Mouse (Mus musculus): ENCODE measurements around the gene Rbp4.

Rbp4 gene

GRCm38 (mm10) chr19:38125219-38125610 lies at the start of gene Rbp4:
Gene Rbp4 (minus strand): TSS chr19:38125281.
- ChIA-PET CTCF (interaction anchor here in 3 of 4 experiments (0.6 to 1.3 kb wide), 4 partner anchors 49 to 304 kb away, joined by 3 read pairs; no protein-coding TSS in a partner anchor), POLR2A (interaction anchor here in 3 of 4 experiments (0.6 to 1.1 kb wide), 5 partner anchors 16 to 595 kb away, joined by 3 to 6 read pairs (median 3); no protein-coding TSS in a partner anchor)

- POLR2A ChIA-PET = interaction anchor here in 1 of 4 experiments (0.8 kb wide), 1 partner anchor 59 kb away, joined by 4 read pairs; the partner anchor contains the start of gene Fra10ac1
Measured at GRCm38 (mm10) chr19:38164633-38165032, 39.6 kb upstream of the Rbp4 start.

GRCm38 (mm10) chr19:38161648-38162354 lies 36.7 kb upstream of the Rbp4 start:
- ChIA-PET CTCF (no interaction called here), POLR2A (no interaction called here)

More at GRCm38 (mm10) chr19:38164633-38165032, 39.6 kb upstream of the Rbp4 start:
- CTCF ChIA-PET = interaction anchor here in 1 of 4 experiments (0.7 kb wide), 1 partner anchor 188 kb away, joined by 6 read pairs; no protein-coding TSS in a partner anchor

- CTCF ChIA-PET = interaction anchor here (0.6 to 1.5 kb wide), 9 partner anchors 49 to 466 kb away, joined by 3 to 13 read pairs (median 4); no protein-coding TSS in a partner anchor
Measured at GRCm38 (mm10) chr19:38156243-38156642, 31.2 kb upstream of the Rbp4 start.

GRCm38 (mm10) chr19:38143540-38144271 lies 18.6 kb upstream of the Rbp4 start:
- ChIA-PET POLR2A (no interaction called here), CTCF (no interaction called here)

More at GRCm38 (mm10) chr19:38156243-38156642, 31.2 kb upstream of the Rbp4 start:
- POLR2A ChIA-PET = interaction anchor here in 2 of 4 experiments (0.7 to 1.6 kb wide), 2 partner anchors 81 to 275 kb away, joined by 3 to 4 read pairs; no protein-coding TSS in a partner anchor

- ChIA-PET CTCF (interaction anchor here in 2 of 4 experiments (0.6 kb wide), 3 partner anchors 46 to 326 kb away, joined by 3 to 6 read pairs (median 3); no protein-coding TSS in a partner anchor), POLR2A (interaction anchor here in 2 of 4 experiments (0.6 to 0.7 kb wide), 5 partner anchors 16 to 270 kb away, joined by 3 to 9 read pairs (median 3); no protein-coding TSS in a partner anchor)
Measured at GRCm38 (mm10) chr19:38134806-38135205, 9.7 kb upstream of the Rbp4 start.

- CTCF ChIA-PET = no interaction called here
- POLR2A ChIA-PET = no interaction called here
Measured at GRCm38 (mm10) chr19:38133986-38134385, 8.9 kb upstream of the Rbp4 start.

GRCm38 (mm10) chr19:38132481-38132880 lies 7.4 kb upstream of the Rbp4 start, which contains the start of gene Pde6c:
Gene Pde6c (plus strand): TSS chr19:38132781.
- POLR2A ChIA-PET = interaction anchor here in 1 of 4 experiments (0.6 kb wide), 1 partner anchor 107 kb away, joined by 4 read pairs; no protein-coding TSS in a partner anchor
- CTCF ChIA-PET = no interaction called here

- ChIA-PET CTCF (no interaction called here), POLR2A (no interaction called here)
Measured at GRCm38 (mm10) chr19:38126656-38127055, 1.6 kb upstream of the Rbp4 start.

- POLR2A ChIA-PET = interaction anchor here in 3 of 4 experiments (0.6 to 1.1 kb wide), 8 partner anchors 13 to 594 kb away, joined by 3 to 6 read pairs (median 3); no protein-coding TSS in a partner anchor
- CTCF ChIA-PET = interaction anchor here in 3 of 4 experiments (0.6 to 1.3 kb wide), 4 partner anchors 49 to 304 kb away, joined by 3 read pairs; no protein-coding TSS in a partner anchor
Measured at GRCm38 (mm10) chr19:38124401-38125218, 471 bp downstream of the Rbp4 start.

- POLR2A ChIA-PET = interaction anchor here in 1 of 4 experiments (0.8 kb wide), 1 partner anchor 70 kb away, joined by 3 read pairs; no protein-coding TSS in a partner anchor
- CTCF ChIA-PET = no interaction called here
Measured at GRCm38 (mm10) chr19:38123921-38124320, 1.2 kb downstream of the Rbp4 start.

- ChIA-PET POLR2A (interaction anchor here in 1 of 4 experiments (1.3 kb wide), 1 partner anchor 117 kb away, joined by 3 read pairs; no protein-coding TSS in a partner anchor), CTCF (interaction anchor here in 2 of 4 experiments (0.6 to 1.7 kb wide), 2 partner anchors 133 to 165 kb away, joined by 6 read pairs; no protein-coding TSS in a partner anchor)
Measured at GRCm38 (mm10) chr19:38120123-38120760, 4.8 kb downstream of the Rbp4 start.

GRCm38 (mm10) chr19:38114834-38115491 lies 10.1 kb downstream of the Rbp4 start:
- POLR2A ChIA-PET = no interaction called here
- CTCF ChIA-PET = interaction anchor here in 2 of 4 experiments (0.7 to 1.3 kb wide), 2 partner anchors 30 to 162 kb away, joined by 3 read pairs; no protein-coding TSS in a partner anchor

GRCm38 (mm10) chr19:38112575-38112974 lies 12.5 kb downstream of the Rbp4 start:
- ChIA-PET CTCF (no interaction called here), POLR2A (interaction anchor here in 1 of 4 experiments (0.6 kb wide), 1 partner anchor 560 kb away, joined by 3 read pairs; no protein-coding TSS in a partner anchor)

- ChIA-PET CTCF (interaction anchor here in 3 of 4 experiments (0.6 to 0.7 kb wide), 4 partner anchors 76 to 770 kb away, joined by 4 to 10 read pairs (median 8); no protein-coding TSS in a partner anchor), POLR2A (interaction anchor here in 1 of 4 experiments (1.1 to 1.6 kb wide), 2 partner anchors 12 to 14 kb away, joined by 3 read pairs; no protein-coding TSS in a partner anchor)
Measured at GRCm38 (mm10) chr19:38111056-38111455, 14.0 kb downstream of the Rbp4 start.

- POLR2A ChIA-PET = interaction anchor here in 2 of 4 experiments (0.9 to 1.0 kb wide), 2 partner anchors 11 to 15 kb away, joined by 3 to 4 read pairs; partner anchors contain the start of gene Rbp4 (in 1 of the 2)
- CTCF ChIA-PET = interaction anchor here in 1 of 4 experiments (0.6 kb wide), 1 partner anchor 269 kb away, joined by 3 read pairs; no protein-coding TSS in a partner anchor
Measured at GRCm38 (mm10) chr19:38109506-38110242, 15.4 kb downstream of the Rbp4 start.
